Comparison of ENCODE assay signal across 10 mouse cellular contexts in the genomic region with DNA sequence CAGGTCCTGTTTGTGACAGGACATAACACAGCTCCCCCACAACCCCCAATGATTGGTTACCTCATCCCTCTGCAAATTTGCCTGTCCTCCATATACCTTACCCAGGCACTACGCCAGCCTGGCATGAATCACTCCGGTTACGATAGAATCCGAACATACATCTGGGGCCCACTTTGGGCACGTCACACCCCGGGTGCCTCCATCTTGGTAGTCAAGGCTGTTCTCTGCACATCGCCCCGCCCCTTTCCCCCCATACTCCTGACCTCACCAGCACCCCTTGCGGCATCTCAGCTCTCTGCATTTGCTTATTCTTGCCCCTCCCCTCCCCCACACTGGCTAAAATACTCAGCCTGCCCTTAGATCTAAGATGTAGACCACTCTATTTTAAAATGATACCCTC. TPM values are rescaled to one million over a fixed set of nuclear protein-coding genes. Genes with fewer than 3 reads are reported as not detected.
DNase-seq lines count a peak whose midpoint lies in the region.
"Had no signal": no experiment of that assay in that cellular context is flagged by ENCODE, and none has a peak within 500 bp of the region (broad histone marks: within the 10 kb centered on the region; RNA-seq: fewer than 3 reads in every experiment).

No protein-coding gene starts in this region.

- intact Hi-C loops in left cerebral cortex, postnatal 4 days (cut with DNase I) = no loop called here

- DNase-seq in embryo, embryonic 10.5 days (ENCODE audit: low spot score) = peak; percentile 38
- DNase-seq in embryo, embryonic 9.5 days (ENCODE audit: extremely low spot score) = no peak
- DNase-seq in left cerebral cortex, postnatal 4 days = peak; percentile 60
- no peak for DNase-seq in left cerebral cortex, adult 9 months (ENCODE audit: low spot score in 2 of 2)
- peak; percentile 60 for DNase-seq in thymus, postnatal 4 days
- no peak for DNase-seq in thymus, postnatal 25 days
- no peak for DNase-seq in gastrocnemius, postnatal 25 days
- no peak for DNase-seq in layer of hippocampus, postnatal 14 days (ENCODE audit: low spot score in 2 of 2)
- DNase-seq: cerebellum, adult 2 months; kidney, postnatal 10 days had no signal

RNA-seq across cellular contexts. Expression of gene Adgrb2, which starts 20.9 kb away (rescaled TPM):
- 100 to 1,000 TPM; 235 to 263 TPM for total RNA-seq in left cerebral cortex, postnatal 4 days (2021)
- total RNA-seq in gastrocnemius, postnatal 25 days (2021) = under 1 TPM; 0.54 to 0.56 TPM
- 100 to 1,000 TPM; 451 to 472 TPM for total RNA-seq in layer of hippocampus, postnatal 14 days (2021)

RNA-seq across cellular contexts. Expression of gene Col16a1, which starts 42.0 kb away (rescaled TPM):
- 10 to 100 TPM; 19.5 to 24.1 TPM for total RNA-seq in left cerebral cortex, postnatal 4 days (2021)
- total RNA-seq in gastrocnemius, postnatal 25 days (2021) = 10 to 100 TPM in 1 of 2 experiments, 1 to 10 TPM in 1; 8.6 to 15.5 TPM
- total RNA-seq in layer of hippocampus, postnatal 14 days (2021) = 10 to 100 TPM; 11.4 to 16.2 TPM

Comparison
In these comparisons a context has a peak if more than half of its experiments do, and no peak if none do; other contexts are left out.
1. DNase-seq: peak in embryo, embryonic 10.5 days (single experiment), left cerebral cortex, postnatal 4 days (single experiment) and thymus, postnatal 4 days (single experiment); none in embryo, embryonic 9.5 days (single experiment), left cerebral cortex, adult 9 months (0 of 2), thymus, postnatal 25 days (single experiment), gastrocnemius, postnatal 25 days (single experiment) and layer of hippocampus, postnatal 14 days (0 of 2).
2. RNA of gene Adgrb2, which starts 20.9 kb away (total RNA-seq): 451 to 472 TPM in layer of hippocampus, postnatal 14 days and 235 to 263 TPM in left cerebral cortex, postnatal 4 days; 0.54 to 0.56 TPM in gastrocnemius, postnatal 25 days; every median in the first group is over 100 times any median in the second.